Mouse (Mus musculus) intestine, postnatal 0 days (tissue): Measurements from ENCODE around the gene Otulin. TPM values are rescaled to one million over a fixed set of nuclear protein-coding genes. Genes with fewer than 3 reads are reported as not detected.

Experiments
- ATAC-seq: fragments of 200-750 bp; cut with Nextera tagmentation; 2 replicates; pipeline ENCODE4 v1.8.0; 2017; ENCODE audit warnings: mild to moderate bottlenecking, moderate TSS enrichment, moderate library complexity
- H3K27ac ChIP-seq: fragments of 300-500 bp; sonication (generic); 2 replicates; pipeline ENCODE4 v1.5.1; 2014; ENCODE audit warnings: mild to moderate bottlenecking, low read depth, low read length, moderate library complexity
- H3K27me3 ChIP-seq: fragments of 300-500 bp; sonication (generic); replicated peaks from 2 replicates; pipeline ENCODE4 v1.6.1; 2014; ENCODE audit warnings: low read length, mixed read lengths; ENCODE audit not compliant: control insufficient read depth, insufficient read depth
- H3K36me3 ChIP-seq: fragments of 300-500 bp; sonication (generic); 2 replicates; pipeline ENCODE4 v1.6.1; 2014; ENCODE audit warnings: mild to moderate bottlenecking, moderate library complexity; ENCODE audit not compliant: control insufficient read depth, insufficient read depth
- H3K4me1 ChIP-seq: fragments of 300-500 bp; sonication (generic); replicated peaks from 2 replicates; pipeline ENCODE4 v1.6.1; 2014; ENCODE audit warnings: antibody characterized with exemption, low read length, mixed read lengths; ENCODE audit not compliant: control insufficient read depth, insufficient read depth
- H3K4me2 ChIP-seq: fragments of 300-500 bp; sonication (generic); replicated peaks from 2 replicates; pipeline ENCODE4 v1.6.1; 2014; ENCODE audit warnings: low read depth, mild to moderate bottlenecking, moderate library complexity
- H3K4me3 ChIP-seq: fragments of 300-500 bp; sonication (generic); 2 replicates; pipeline ENCODE4 v1.5.1; 2014; ENCODE audit warnings: low read depth, low read length
- H3K9ac ChIP-seq: fragments of 300-500 bp; sonication (generic); 2 replicates; pipeline ENCODE4 v1.6.1; 2014; ENCODE audit warnings: mild to moderate bottlenecking, low read depth, low read length
- H3K9me3 ChIP-seq: fragments of 300-500 bp; sonication (generic); 2 replicates; pipeline ENCODE4 v1.6.1; 2016; ENCODE audit warnings: mixed run types; ENCODE audit not compliant: control insufficient read depth
- CTCF ChIP-seq: sonication (generic); IDR thresholded peaks from 2 replicates; pipeline ENCODE4 v1.5.1; 2016; ENCODE audit warnings: low read depth, mild to moderate bottlenecking, control low read depth, antibody characterized with exemption, moderate library complexity
- WGBS: fragments of 180-500 bp; shearing (Covaris S2); extraction: QIAGEN DNeasy Blood & Tissue Kit; methylation state at CpG from one replicate; pipeline ENCODE4 v1.1.7; 2014; 5-methylcytosine and 5-hydroxymethylcytosine counted together
- polyA plus RNA-seq: library from polyadenylated mRNA; unstranded; fragments of >200 nt; fragmentation: Nextera tagmentation; extraction: Ambion mirVana; gene quantifications from 2 replicates; pipeline ENCODE4 v1.2.1, GENCODE M21; 2015

The Otulin gene
- polyA plus RNA-seq, 1 experiment from 2014 or later, result 30.8 TPM

GRCm38 (mm10) chr15:27569924-27570323, 60.6 kb downstream of the Otulin start:
- Histone ChIP-seq H3K9ac (no peak overlapping the region), H3K36me3 (peaks cover 66% of the 10 kb centered on the region), H3K9me3 (no peaks in the 10 kb centered on the region), H3K4me2 (no peak overlapping the region), H3K4me1 (no peaks in the 10 kb centered on the region), H3K4me3 (no peak overlapping the region), H3K27me3 (no peaks in the 10 kb centered on the region), H3K27ac (no peak overlapping the region)
- 63% methylated on average over 2 of the region's 2 CpGs for WGBS
- TF ChIP-seq CTCF, result no peak
- no peak for ATAC-seq

GRCm38 (mm10) chr15:27568371-27568770, 62.1 kb downstream of the Otulin start:
- Histone ChIP-seq H3K9ac (no peak overlapping the region), H3K4me1 (no peaks in the 10 kb centered on the region), H3K27ac (no peak overlapping the region), H3K9me3 (no peaks in the 10 kb centered on the region), H3K4me2 (no peak overlapping the region), H3K4me3 (no peak overlapping the region), H3K36me3 (peaks cover 65% of the 10 kb centered on the region), H3K27me3 (no peaks in the 10 kb centered on the region)
- WGBS, result 90% methylated on average over 6 of the region's 6 CpGs
- TF ChIP-seq CTCF, result no peak
- no peak for ATAC-seq

DNA sequence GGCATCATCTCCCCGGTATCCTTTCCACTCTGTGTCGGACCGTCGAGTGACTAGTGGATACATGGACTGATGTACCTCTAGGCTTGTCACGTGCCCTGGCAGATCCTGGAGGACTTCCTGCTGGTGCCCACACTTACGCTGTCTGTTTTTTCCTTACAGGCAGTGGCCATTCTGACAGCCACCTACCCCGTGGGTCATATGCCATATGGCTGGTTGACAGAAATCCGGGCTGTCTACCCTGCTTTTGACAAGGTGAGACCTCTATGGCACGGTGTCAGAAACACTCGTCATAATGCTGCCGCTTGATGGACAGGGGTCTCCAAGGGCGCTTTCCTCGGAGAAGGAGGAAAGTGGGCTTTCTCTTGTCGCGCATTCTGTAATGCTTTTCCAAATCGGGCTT, 63.1 kb downstream of the Otulin start:
- no peak overlapping the region for H3K4me3 ChIP-seq
- no peak overlapping the region for H3K27ac ChIP-seq
- H3K9ac ChIP-seq, result no peak overlapping the region
- 91% methylated on average over 16 of the region's 16 CpGs for WGBS
- H3K27me3 ChIP-seq, result no peaks in the 10 kb centered on the region
- no peaks in the 10 kb centered on the region for H3K9me3 ChIP-seq
- TF ChIP-seq CTCF, result no peak
- no peaks in the 10 kb centered on the region for H3K4me1 ChIP-seq
- peaks cover 58% of the 10 kb centered on the region for H3K36me3 ChIP-seq
- no peak overlapping the region for H3K4me2 ChIP-seq
- ATAC-seq, result no peak

DNA sequence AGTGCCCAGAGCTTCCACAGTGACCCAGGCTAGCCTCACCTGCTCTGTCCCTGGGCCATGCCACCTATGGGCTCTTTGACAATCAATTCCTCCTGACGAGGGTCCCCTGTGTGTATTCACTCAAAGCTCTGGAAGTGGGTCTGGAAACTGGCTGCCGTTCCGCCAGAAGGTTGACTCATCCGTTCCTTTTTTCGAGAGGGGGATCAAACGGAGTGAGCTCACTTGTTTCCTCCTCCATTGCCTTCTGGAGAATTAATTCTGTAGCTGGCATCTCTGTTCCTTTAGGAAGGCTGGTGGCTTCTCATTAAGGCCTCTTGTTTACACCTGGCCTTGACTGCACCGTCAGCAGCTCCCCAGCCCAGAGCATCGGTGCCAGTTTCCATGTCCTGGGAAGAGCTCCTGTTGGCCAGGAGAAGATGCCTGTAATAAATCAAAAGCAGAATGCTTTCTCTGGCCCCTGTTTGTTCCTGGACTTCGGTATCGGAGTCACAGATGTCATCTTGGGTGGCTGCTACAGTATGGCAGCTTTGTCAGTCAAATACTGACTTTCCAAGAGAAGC, 64.8 kb downstream of the Otulin start:
- Histone ChIP-seq H3K36me3 (peaks cover 45% of the 10 kb centered on the region), H3K9ac (no peak overlapping the region), H3K4me2 (no peak overlapping the region), H3K4me1 (no peaks in the 10 kb centered on the region), H3K4me3 (no peak overlapping the region), H3K27me3 (no peaks in the 10 kb centered on the region), H3K9me3 (no peaks in the 10 kb centered on the region), H3K27ac (no peak overlapping the region)
- no peak for TF ChIP-seq CTCF
- ATAC-seq, result no peak
- 88% methylated on average over 10 of the region's 10 CpGs for WGBS

- 91% methylated on average over 14 of the region's 14 CpGs for WGBS
- H3K27ac ChIP-seq, result no peak overlapping the region
- H3K36me3 ChIP-seq, result peaks cover 40% of the 10 kb centered on the region
- no peak for TF ChIP-seq CTCF
- no peaks in the 10 kb centered on the region for H3K9me3 ChIP-seq
- H3K27me3 ChIP-seq, result no peaks in the 10 kb centered on the region
- no peak overlapping the region for H3K9ac ChIP-seq
- no peak overlapping the region for H3K4me2 ChIP-seq
- ATAC-seq, result no peak
- H3K4me3 ChIP-seq, result no peak overlapping the region
- no peaks in the 10 kb centered on the region for H3K4me1 ChIP-seq
These were observed 66.1 kb downstream of the Otulin start for GRCm38 (mm10) chr15:27564106-27565100.

GRCm38 (mm10) chr15:27560315-27560714, 70.2 kb downstream of the Otulin start:
- Histone ChIP-seq H3K36me3 (peaks cover 20% of the 10 kb centered on the region; the same call in 1 of the 2 replicates), H3K27me3 (no peaks in the 10 kb centered on the region), H3K27ac (no peak overlapping the region), H3K4me2 (no peak overlapping the region), H3K9ac (no peak overlapping the region), H3K4me3 (no peak overlapping the region), H3K4me1 (no peaks in the 10 kb centered on the region), H3K9me3 (no peaks in the 10 kb centered on the region)
- ATAC-seq, result no peak
- WGBS, result 79% methylated on average over 11 of the region's 11 CpGs
- no peak for TF ChIP-seq CTCF
